Mouse (Mus musculus) myocyte (in vitro differentiated cells): Measurements from ENCODE around the gene Pkp4. TPM values are rescaled to one million over a fixed set of nuclear protein-coding genes. Genes with fewer than 3 reads are reported as not detected.

Experiments
- H3K27me3 ChIP-seq: one replicate; pipeline ENCODE4 v1.6.1; 2011; ENCODE audit not compliant: control insufficient read depth, insufficient read depth, insufficient read length
- H3K36me3 ChIP-seq: one replicate; pipeline ENCODE4 v1.6.1; 2011; ENCODE audit not compliant: control insufficient read depth, insufficient read depth
- H3K4me2 ChIP-seq: one replicate; pipeline ENCODE4 v1.6.1; 2011; ENCODE audit warnings: low read depth, control low read depth
- H3K4me3 ChIP-seq: one replicate; pipeline ENCODE4 v1.5.1; 2011; ENCODE audit warnings: mild to moderate bottlenecking, control low read depth, moderate library complexity
- H3K79me2 ChIP-seq: one replicate; pipeline ENCODE4 v1.6.1; 2011; ENCODE audit not compliant: control insufficient read depth, insufficient read depth
- H3ac ChIP-seq: one replicate; pipeline ENCODE4 v1.6.1; 2011; ENCODE audit not compliant: control insufficient read depth, insufficient read length
- CEBPB ChIP-seq: IDR thresholded peaks from 2 replicates; pipeline ENCODE4 v1.6.1; 2011; ENCODE audit warnings: mild to moderate bottlenecking, moderate library complexity; ENCODE audit not compliant: poor library complexity, insufficient read depth, severe bottlenecking
- E2F4 ChIP-seq: IDR thresholded peaks from one replicate; pipeline ENCODE4 v1.6.1; 2011; ENCODE audit warnings: mild to moderate bottlenecking, control low read depth, moderate library complexity; ENCODE audit not compliant: insufficient read depth
- MAX ChIP-seq: IDR thresholded peaks from one replicate; pipeline ENCODE4 v1.6.1; 2011; ENCODE audit warnings: low read depth, mild to moderate bottlenecking, control low read depth
- MYOD1 ChIP-seq, 3 experiments: IDR thresholded peaks; one replicate each; pipeline ENCODE4 v1.6.1; 2011; ENCODE audit warnings: control low read depth in 2 of 3, low read depth in 2 of 3, mild to moderate bottlenecking in 2 of 3, moderate library complexity in 1 of 3; ENCODE audit not compliant: insufficient read length in 2 of 3, control insufficient read depth in 1 of 3
- MYOG ChIP-seq, 3 experiments: IDR thresholded peaks; one replicate each; pipeline ENCODE4 v1.6.1; 2011; ENCODE audit warnings: control low read depth in 2 of 3, low read depth in 2 of 3, mild to moderate bottlenecking in 2 of 3; ENCODE audit not compliant: insufficient read length in 2 of 3, control insufficient read depth in 1 of 3, insufficient read depth in 1 of 3
- POLR2A ChIP-seq: IDR thresholded peaks from one replicate; pipeline ENCODE4 v1.6.1; 2011; ENCODE audit warnings: low read depth, mild to moderate bottlenecking, control low read depth, moderate library complexity; ENCODE audit not compliant: insufficient read length
- POLR2AphosphoS2 ChIP-seq: IDR thresholded peaks from one replicate; pipeline ENCODE4 v1.6.1; 2011; ENCODE audit warnings: low read depth, control low read depth; ENCODE audit not compliant: insufficient read length
- REST ChIP-seq: IDR thresholded peaks from one replicate; pipeline ENCODE4 v1.6.1; 2011; ENCODE audit warnings: mild to moderate bottlenecking, control low read depth, moderate library complexity; ENCODE audit not compliant: insufficient read depth, insufficient read length
- SRF ChIP-seq: IDR thresholded peaks from one replicate; pipeline ENCODE4 v1.6.1; 2011; ENCODE audit warnings: low read depth; ENCODE audit not compliant: control insufficient read depth, insufficient read length
- TCF12 ChIP-seq: IDR thresholded peaks from one replicate; pipeline ENCODE4 v1.6.1; 2011; ENCODE audit warnings: mild to moderate bottlenecking, control low read depth; ENCODE audit not compliant: poor library complexity, insufficient read depth, severe bottlenecking
- TCF3 ChIP-seq: IDR thresholded peaks from one replicate; pipeline ENCODE4 v1.6.1; 2011; ENCODE audit warnings: low read depth, control low read depth; ENCODE audit not compliant: insufficient read length
- USF1 ChIP-seq: IDR thresholded peaks from one replicate; pipeline ENCODE4 v1.6.1; 2011; ENCODE audit warnings: low read depth, mild to moderate bottlenecking, control low read depth, moderate library complexity
- polyA plus RNA-seq: library from polyadenylated mRNA; unstranded; fragments of >200 nt; fragmentation: generic; extraction: Trizol; gene quantifications from one replicate; pipeline ENCODE4 v1.2.1, GENCODE M21; 2012; ENCODE audit warnings: missing spikeins

Pkp4 gene
- polyA plus RNA-seq, 1 experiment = 25.3 TPM

DNA sequence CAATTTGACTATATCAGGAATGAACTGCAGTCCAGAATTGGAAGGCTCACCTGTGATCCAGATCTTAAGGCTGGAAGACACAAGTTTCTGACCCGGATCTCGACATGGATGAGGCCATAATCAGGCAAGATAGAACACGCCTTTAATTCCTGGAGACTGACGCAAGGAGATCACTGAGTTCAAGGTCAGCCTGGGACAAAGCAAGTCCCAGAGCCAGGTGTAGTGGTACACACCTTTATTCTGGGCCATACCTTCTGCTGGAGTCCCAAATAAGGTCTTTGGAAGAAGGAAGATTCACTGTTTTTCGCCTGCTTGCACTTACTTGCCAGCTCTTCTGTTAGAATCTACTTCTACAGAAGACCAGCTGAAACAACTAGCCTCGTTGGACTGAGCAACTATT lies 26.3 kb downstream of the Pkp4 start:
- TF ChIP-seq POLR2AphosphoS2 (no peak), E2F4 (no peak), TCF3 (no peak), TCF12 (no peak)
- Histone ChIP-seq H3K4me3 (no peak overlapping the region), H3K27me3 (no peaks in the 10 kb centered on the region), H3K36me3 (peaks cover 4% of the 10 kb centered on the region), H3K79me2 (peaks cover 40% of the 10 kb centered on the region), H3K4me2 (no peak overlapping the region), H3ac (no peak overlapping the region)

DNA sequence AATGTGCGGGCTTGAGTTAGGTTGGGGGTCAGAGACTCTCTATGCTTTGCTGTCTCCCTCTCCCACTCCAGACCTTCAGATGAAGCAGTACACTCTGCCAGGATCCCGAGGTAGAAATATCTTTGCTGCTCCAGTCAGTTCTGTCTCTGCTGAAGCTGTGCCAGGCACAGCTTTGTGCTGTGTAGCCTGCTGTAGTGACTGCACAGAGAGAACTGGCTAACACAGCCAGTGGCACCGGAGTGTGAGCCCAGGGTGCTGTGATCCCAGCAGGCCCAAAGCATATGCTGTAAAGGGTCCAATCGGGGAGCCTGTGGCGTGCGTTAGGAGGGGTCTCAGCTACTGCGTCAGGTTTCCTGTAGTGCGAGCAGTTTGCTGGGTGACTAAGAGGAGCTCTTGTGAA lies 27.7 kb downstream of the Pkp4 start:
- Histone ChIP-seq H3K79me2 (peaks cover 41% of the 10 kb centered on the region), H3K27me3 (no peaks in the 10 kb centered on the region), H3ac (no peak overlapping the region), H3K4me3 (no peak overlapping the region), H3K4me2 (no peak overlapping the region), H3K36me3 (peaks cover 4% of the 10 kb centered on the region)
- TF ChIP-seq TCF3 (no peak), CEBPB (no peak), TCF12 (no peak), POLR2A (no peak)

DNA sequence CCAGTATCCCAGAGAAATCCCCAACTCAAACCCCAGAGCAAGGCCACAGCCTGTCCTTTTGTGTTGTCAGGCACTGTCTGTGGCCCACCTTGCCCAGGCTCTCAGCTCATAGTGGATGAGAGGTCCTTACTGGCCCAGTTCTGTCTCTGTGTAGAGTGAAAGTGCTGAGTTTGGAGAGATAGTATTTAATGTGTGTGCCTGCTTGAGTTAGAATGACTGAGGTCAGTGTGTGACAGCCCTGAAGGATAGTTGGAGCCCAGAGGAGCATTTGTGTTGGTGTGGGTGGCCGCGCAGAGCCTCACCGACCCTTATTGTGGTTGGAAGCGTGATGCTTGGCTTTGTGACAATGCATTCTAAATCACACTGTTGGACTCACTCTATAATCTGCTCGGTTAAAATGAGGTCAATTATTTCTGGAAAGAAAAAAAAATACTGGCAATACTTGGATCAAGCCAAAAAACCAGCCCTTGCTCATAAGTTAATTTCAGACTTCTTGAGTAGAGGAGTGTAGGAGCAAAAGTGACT lies 29.1 kb downstream of the Pkp4 start:
- Histone ChIP-seq H3K79me2 (peaks cover 49% of the 10 kb centered on the region), H3K36me3 (peaks cover 4% of the 10 kb centered on the region), H3K4me2 (no peak overlapping the region), H3K4me3 (no peak overlapping the region), H3ac (no peak overlapping the region), H3K27me3 (no peaks in the 10 kb centered on the region)
- TF ChIP-seq TCF12 = no peak
- TF ChIP-seq POLR2A = no peak
- TF ChIP-seq CEBPB = no peak
- no peak for TF ChIP-seq E2F4
- no peak for TF ChIP-seq SRF
- TF ChIP-seq REST = no peak
- no peak for TF ChIP-seq MAX
- no peak for TF ChIP-seq TCF3
- no peak for TF ChIP-seq MYOG (IDR thresholded peaks at IDR 0.05; ENCODE audit: control insufficient read depth in 1 of 3, insufficient read depth in 1 of 3, insufficient read length in 2 of 3, low read depth in 2 of 3)
- TF ChIP-seq MYOD1 (IDR thresholded peaks at IDR 0.05; ENCODE audit: control insufficient read depth in 1 of 3, insufficient read length in 2 of 3, low read depth in 2 of 3) = no peak
- no peak for TF ChIP-seq USF1
- no peak for TF ChIP-seq POLR2AphosphoS2

DNA sequence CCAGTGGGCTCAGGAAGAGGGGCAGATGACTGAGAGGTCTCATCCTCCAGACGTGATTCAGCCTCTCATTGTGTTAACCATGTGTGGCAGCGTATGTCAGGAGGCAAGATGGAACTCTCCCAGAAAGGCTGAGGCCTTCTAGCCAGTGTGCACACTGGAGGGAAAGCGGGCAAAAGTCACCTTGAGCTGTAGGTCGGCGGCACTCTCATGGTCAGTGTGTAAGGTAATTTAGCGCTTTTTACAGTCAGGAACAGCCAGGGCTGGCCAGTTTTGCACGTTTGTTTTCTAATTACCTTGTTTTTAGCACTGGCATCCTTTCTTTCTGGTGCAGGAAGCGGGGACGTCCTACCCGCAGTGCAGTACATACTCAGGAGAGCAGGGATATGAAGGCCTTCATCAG lies 29.5 kb downstream of the Pkp4 start:
- Histone ChIP-seq H3K27me3 (no peaks in the 10 kb centered on the region), H3K79me2 (peaks cover 49% of the 10 kb centered on the region), H3K4me2 (no peak overlapping the region), H3K36me3 (peaks cover 4% of the 10 kb centered on the region), H3K4me3 (no peak overlapping the region), H3ac (no peak overlapping the region)
- TF ChIP-seq MAX (no peak), SRF (no peak), CEBPB (no peak), MYOD1 (IDR thresholded peaks at IDR 0.05; ENCODE audit: control insufficient read depth in 1 of 3, insufficient read length in 2 of 3, low read depth in 2 of 3) (no peak), MYOG (IDR thresholded peaks at IDR 0.05; ENCODE audit: control insufficient read depth in 1 of 3, insufficient read depth in 1 of 3, insufficient read length in 2 of 3, low read depth in 2 of 3) (no peak), USF1 (no peak), REST (no peak), TCF12 (no peak), POLR2AphosphoS2 (no peak), TCF3 (no peak), E2F4 (no peak), POLR2A (no peak)

DNA sequence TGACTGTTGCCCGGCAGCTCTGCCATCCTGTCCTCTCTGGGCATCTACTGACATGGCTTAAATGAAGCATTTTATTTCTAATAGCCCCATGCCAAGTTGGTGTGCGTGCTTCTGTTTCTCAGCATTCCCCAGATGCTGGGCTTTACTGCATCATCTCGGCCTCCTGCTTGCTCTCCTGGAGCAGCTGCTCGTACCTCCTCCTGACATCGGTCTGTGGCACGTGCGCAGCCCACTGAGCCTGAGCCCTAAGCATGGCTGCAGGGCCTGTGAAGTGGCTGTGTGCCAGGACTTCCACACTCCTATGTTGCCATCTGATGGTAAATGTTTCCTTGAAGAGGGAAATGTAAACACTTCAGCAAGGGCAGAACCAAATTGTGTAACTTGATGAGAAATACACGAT lies 30.8 kb downstream of the Pkp4 start:
- no peak for TF ChIP-seq POLR2AphosphoS2
- no peak for TF ChIP-seq TCF3
- no peak for TF ChIP-seq POLR2A
- TF ChIP-seq SRF = no peak
- no peak for TF ChIP-seq REST
- TF ChIP-seq MYOD1 (IDR thresholded peaks at IDR 0.05; ENCODE audit: control insufficient read depth in 1 of 3, insufficient read length in 2 of 3, low read depth in 2 of 3) = no peak
- no peak for TF ChIP-seq TCF12
- no peak for TF ChIP-seq MYOG (IDR thresholded peaks at IDR 0.05; ENCODE audit: control insufficient read depth in 1 of 3, insufficient read depth in 1 of 3, insufficient read length in 2 of 3, low read depth in 2 of 3)
- no peak for TF ChIP-seq CEBPB
- Histone ChIP-seq H3K4me2 (no peak overlapping the region), H3K4me3 (no peak overlapping the region), H3K36me3 (peaks cover 4% of the 10 kb centered on the region), H3ac (no peak overlapping the region), H3K79me2 (peaks cover 41% of the 10 kb centered on the region), H3K27me3 (no peaks in the 10 kb centered on the region)

DNA sequence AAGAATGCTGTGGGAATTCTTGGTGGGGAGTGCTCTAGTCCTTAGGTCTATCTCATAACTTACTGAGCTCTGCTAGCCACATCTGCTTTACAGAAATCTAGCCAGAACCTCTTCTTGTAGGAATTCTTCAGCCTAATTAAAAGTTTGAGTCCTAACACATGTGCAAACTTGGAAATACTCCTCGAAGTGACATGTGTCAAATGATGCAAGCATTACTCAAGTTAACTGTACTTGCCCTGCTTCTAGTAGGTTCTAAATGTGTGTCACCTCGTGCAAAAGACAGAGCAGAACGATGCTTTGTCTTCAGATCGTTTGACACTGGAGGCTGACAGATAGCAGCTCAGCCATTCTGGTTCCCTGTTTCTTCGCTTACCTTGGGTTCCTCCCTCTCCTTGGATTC lies 32.5 kb downstream of the Pkp4 start:
- H3K36me3 ChIP-seq = no peaks in the 10 kb centered on the region
- no peak for TF ChIP-seq SRF
- TF ChIP-seq MAX = no peak
- no peak for TF ChIP-seq MYOG (IDR thresholded peaks at IDR 0.05; ENCODE audit: control insufficient read depth in 1 of 3, insufficient read depth in 1 of 3, insufficient read length in 2 of 3, low read depth in 2 of 3)
- TF ChIP-seq E2F4 = no peak
- TF ChIP-seq MYOD1 (IDR thresholded peaks at IDR 0.05; ENCODE audit: control insufficient read depth in 1 of 3, insufficient read length in 2 of 3, low read depth in 2 of 3) = no peak
- no peak for TF ChIP-seq POLR2A
- no peak for TF ChIP-seq REST
- no peak for TF ChIP-seq TCF3
- TF ChIP-seq TCF12 = no peak
- no peak for TF ChIP-seq USF1
- TF ChIP-seq CEBPB = no peak
- no peak for TF ChIP-seq POLR2AphosphoS2
- H3K79me2 ChIP-seq = peaks cover 39% of the 10 kb centered on the region
- no peak overlapping the region for H3K4me3 ChIP-seq
- H3ac ChIP-seq = no peak overlapping the region
- no peaks in the 10 kb centered on the region for H3K27me3 ChIP-seq
- no peak overlapping the region for H3K4me2 ChIP-seq
